ENCODE assay signal across 10 mouse cellular contexts in genomic region chr8:57328161-57328920, GRCm38 (mm10). TPM values are rescaled to one million over a fixed set of nuclear protein-coding genes. Genes with fewer than 3 reads are reported as not detected.
DNase-seq lines count a peak whose midpoint lies in the region; ATAC-seq and TF ChIP-seq lines count a peak whose summit lies in the region.
"Had no signal": no experiment of that assay in that cellular context is flagged by ENCODE, and none has a peak within 500 bp of the region (broad histone marks: within the 10 kb centered on the region; RNA-seq: fewer than 3 reads in every experiment).

No protein-coding gene starts in this region.

- H3K4me3 ChIP-seq in kidney, embryonic 15.5 days (replicated peaks) = peak overlapping the region; percentile 23
- no peak overlapping the region for H3K4me3 ChIP-seq in forebrain, embryonic 16.5 days (replicated peaks; ENCODE audit: low read length)
- H3K4me3 ChIP-seq in liver, embryonic 15.5 days (replicated peaks) = no peak overlapping the region; the same call in 1 of the 2 replicates
- H3K4me3 ChIP-seq in layer of hippocampus, adult 2 months = no peak overlapping the region

- peak overlapping the region; percentile 48 for H3K4me2 ChIP-seq in kidney, embryonic 15.5 days
- H3K4me2 ChIP-seq in forebrain, embryonic 16.5 days (ENCODE audit: low read length) = peak overlapping the region; percentile 32; the same call in 1 of the 2 replicates
- H3K4me2 ChIP-seq in liver, embryonic 15.5 days = peak overlapping the region; percentile 37

- DNase-seq in kidney, adult 9 months = no peak
- peak; percentile 79 for DNase-seq in retina, embryonic 14.5 days (ENCODE audit: low spot score)
- no peak for DNase-seq in layer of hippocampus, adult 9-10 months (ENCODE audit: low spot score)
- DNase-seq in layer of hippocampus, adult 2 months (ENCODE audit: low spot score in 2 of 2) = no peak

- H3K9ac ChIP-seq in kidney, embryonic 15.5 days = no peak overlapping the region
- no peak overlapping the region for H3K9ac ChIP-seq in forebrain, embryonic 16.5 days (replicated peaks; ENCODE audit: low read depth, low read length)
- H3K9ac ChIP-seq in liver, embryonic 15.5 days = no peak overlapping the region

- H3K36me3 ChIP-seq in kidney, embryonic 15.5 days = no peaks in the 10 kb centered on the region
- H3K36me3 ChIP-seq in forebrain, embryonic 16.5 days (ENCODE audit: control insufficient read depth, insufficient read depth) = no peaks in the 10 kb centered on the region
- H3K36me3 ChIP-seq in liver, embryonic 15.5 days (replicated peaks) = no peaks in the 10 kb centered on the region

- no peak for TF ChIP-seq CTCF in layer of hippocampus, adult 2 months (conservative IDR thresholded peaks at IDR 0.05)

- WGBS in kidney, embryonic 15.5 days = under 1% methylated on average over 42 of the region's 42 CpGs
- WGBS in forebrain, embryonic 16.5 days = under 1% methylated on average over 42 of the region's 42 CpGs
- under 1% methylated on average over 42 of the region's 42 CpGs for WGBS in liver, embryonic 15.5 days (ENCODE audit: insufficient replicate concordance)

- H3K9me3 ChIP-seq in kidney, embryonic 15.5 days (replicated peaks) = no peaks in the 10 kb centered on the region
- no peaks in the 10 kb centered on the region for H3K9me3 ChIP-seq in forebrain, embryonic 16.5 days (ENCODE audit: control insufficient read depth, low read length)
- no peaks in the 10 kb centered on the region for H3K9me3 ChIP-seq in liver, embryonic 15.5 days (replicated peaks)

- peaks cover 98% of the 10 kb centered on the region for H3K27me3 ChIP-seq in kidney, embryonic 15.5 days
- H3K27me3 ChIP-seq in forebrain, embryonic 16.5 days (replicated peaks; ENCODE audit: control insufficient read depth, insufficient read depth, low read length) = peaks cover 79% of the 10 kb centered on the region
- H3K27me3 ChIP-seq in liver, embryonic 15.5 days = peaks cover 99% of the 10 kb centered on the region
- H3K27me3 ChIP-seq: CH12.LX had no signal

- no peak overlapping the region for H3K27ac ChIP-seq in kidney, embryonic 15.5 days
- H3K27ac ChIP-seq in forebrain, embryonic 16.5 days (ENCODE audit: low read length) = no peak overlapping the region
- H3K27ac ChIP-seq in liver, embryonic 15.5 days (replicated peaks) = no peak overlapping the region
- H3K27ac ChIP-seq in layer of hippocampus, adult 2 months = no peak overlapping the region
- H3K27ac ChIP-seq: macrophage had no signal

- peaks cover 12% of the 10 kb centered on the region for H3K4me1 ChIP-seq in kidney, embryonic 15.5 days
- H3K4me1 ChIP-seq in forebrain, embryonic 16.5 days (replicated peaks; ENCODE audit: control insufficient read depth, insufficient read depth, low read length) = peaks cover 7% of the 10 kb centered on the region
- H3K4me1 ChIP-seq in liver, embryonic 15.5 days (replicated peaks) = 0 out of 2 replicates have a peak, but pooled peaks cover 3% of the 10 kb centered on the region

- peak; percentile 79 for ATAC-seq in kidney, embryonic 15.5 days (replicated peaks; ENCODE audit: low FRiP score)
- peak; percentile 72 for ATAC-seq in forebrain, embryonic 16.5 days
- ATAC-seq in hematopoietic stem cell, adult 5-6 weeks (replicated peaks in 1 of 2; ENCODE audit: insufficient read depth in 1 of 2, low FRiP score in 2 of 2, low TSS enrichment in 1 of 2, low read depth in 1 of 2, poor library complexity in 2 of 2, severe bottlenecking in 2 of 2) = 0 out of 4 replicates have a peak, but pooled peaks have one; percentile 35 to 38
- no peak for ATAC-seq in liver, embryonic 15.5 days (ENCODE audit: insufficient read depth)

RNA-seq across cellular contexts. Expression of gene Hand2, which starts 7.6 kb away (rescaled TPM):
- 0.27 and 1.7 TPM in 2 replicates for polyA plus RNA-seq in kidney, embryonic 15.5 days (2015; fragmentation: Nextera tagmentation; extraction: Ambion mirVana)
- polyA plus RNA-seq in forebrain, embryonic 16.5 days (2015; fragmentation: Nextera tagmentation; extraction: Ambion mirVana) = not detected in 2 replicates
- not detected in 2 replicates for total RNA-seq in hematopoietic stem cell, adult 5-6 weeks (2017)
- polyA plus RNA-seq in liver, embryonic 15.5 days (2015; fragmentation: Nextera tagmentation; extraction: Ambion mirVana) = 0.39 and 0.51 TPM in 2 replicates
- total RNA-seq in layer of hippocampus, adult 2 months (2021) = not detected
- total RNA-seq: CH12.LX had no signal
- polyA plus RNA-seq: macrophage had no signal
